Mouse (Mus musculus): ENCODE measurements around the gene Flywch1. TPM values are rescaled to one million over a fixed set of nuclear protein-coding genes. Genes with fewer than 3 reads are reported as not detected.
A peak's percentile ranks its signal among the peaks of the same experiment; 100 is the strongest.

The Flywch1 gene
- polyA plus RNA-seq, 1 experiment, result 33.6 TPM

GRCm38 (mm10) chr17:23738836-23739201 lies 32.6 kb downstream of the Flywch1 start:
- H3K4me1 ChIP-seq (replicated peaks; ENCODE audit: control insufficient read depth, insufficient read depth, low read length), result peaks cover 21% of the 10 kb centered on the region
- peaks cover 24% of the 10 kb centered on the region for H3K27me3 ChIP-seq (ENCODE audit: control insufficient read depth, insufficient read depth, low read length)
- no peaks in the 10 kb centered on the region for H3K36me3 ChIP-seq (ENCODE audit: control insufficient read depth, insufficient read depth, low read length)
- 81% methylated on average over 2 of the region's 2 CpGs for WGBS
- DNase-seq, result no peak
- no peak overlapping the region for H3K27ac ChIP-seq (ENCODE audit: control insufficient read depth, insufficient read depth, low read length)
- no peak overlapping the region for H3K4me3 ChIP-seq (ENCODE audit: control insufficient read depth, insufficient read depth, low read length)
- TF ChIP-seq POLR2A (IDR thresholded peaks at IDR 0.05; ENCODE audit: control insufficient read depth, extremely low read depth, insufficient read depth, low read length, poor library complexity) (no peak), CTCF (IDR thresholded peaks at IDR 0.05; ENCODE audit: borderline replicate concordance, control insufficient read depth, extremely low read depth, insufficient read depth, low read length, poor library complexity) (no peak)

GRCm38 (mm10) chr17:23737493-23738445 lies 33.6 kb downstream of the Flywch1 start:
- no peak overlapping the region for H3K27ac ChIP-seq (ENCODE audit: control insufficient read depth, insufficient read depth, low read length)
- no peak for TF ChIP-seq POLR2A (IDR thresholded peaks at IDR 0.05; ENCODE audit: control insufficient read depth, extremely low read depth, insufficient read depth, low read length, poor library complexity)
- no peak for TF ChIP-seq CTCF (IDR thresholded peaks at IDR 0.05; ENCODE audit: borderline replicate concordance, control insufficient read depth, extremely low read depth, insufficient read depth, low read length, poor library complexity)
- H3K36me3 ChIP-seq (ENCODE audit: control insufficient read depth, insufficient read depth, low read length), result no peaks in the 10 kb centered on the region
- H3K4me3 ChIP-seq (ENCODE audit: control insufficient read depth, insufficient read depth, low read length), result no peak overlapping the region
- DNase-seq, result no peak
- peaks cover 21% of the 10 kb centered on the region for H3K4me1 ChIP-seq (replicated peaks; ENCODE audit: control insufficient read depth, insufficient read depth, low read length)
- 89% methylated on average over 15 of the region's 15 CpGs for WGBS
- H3K27me3 ChIP-seq (ENCODE audit: control insufficient read depth, insufficient read depth, low read length), result peaks cover 18% of the 10 kb centered on the region

DNA sequence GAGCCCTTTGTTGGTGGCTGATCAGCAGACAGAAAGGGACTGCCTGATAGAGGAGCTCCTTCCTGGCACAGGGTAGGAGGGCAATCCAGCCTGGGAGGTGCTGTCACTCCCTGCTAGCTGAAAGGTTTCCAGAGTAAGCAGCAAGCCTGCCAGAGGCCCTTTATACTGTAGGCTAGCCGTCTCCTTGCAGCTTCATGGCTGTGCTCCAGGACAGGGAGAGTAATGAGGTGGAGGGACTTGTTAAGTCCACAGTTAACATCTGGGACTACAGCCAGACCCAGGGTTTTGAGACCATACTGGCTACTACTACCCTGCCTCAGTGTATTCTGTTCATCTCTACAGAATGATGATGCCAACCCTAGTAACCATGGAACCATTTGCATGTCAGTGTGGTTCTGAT lies 37.1 kb downstream of the Flywch1 start:
- H3K4me1 ChIP-seq (replicated peaks; ENCODE audit: control insufficient read depth, insufficient read depth, low read length), result peaks cover under 1% of the 10 kb centered on the region; the same call in 1 of the 2 replicates
- DNase-seq, result no peak
- H3K4me3 ChIP-seq (ENCODE audit: control insufficient read depth, insufficient read depth, low read length), result no peak overlapping the region
- H3K36me3 ChIP-seq (ENCODE audit: control insufficient read depth, insufficient read depth, low read length), result no peaks in the 10 kb centered on the region
- no peak for TF ChIP-seq POLR2A (IDR thresholded peaks at IDR 0.05; ENCODE audit: control insufficient read depth, extremely low read depth, insufficient read depth, low read length, poor library complexity)
- TF ChIP-seq CTCF (IDR thresholded peaks at IDR 0.05; ENCODE audit: borderline replicate concordance, control insufficient read depth, extremely low read depth, insufficient read depth, low read length, poor library complexity), result no peak
- peaks cover 3% of the 10 kb centered on the region; the same call in 1 of the 2 replicates for H3K27me3 ChIP-seq (ENCODE audit: control insufficient read depth, insufficient read depth, low read length)
- H3K27ac ChIP-seq (ENCODE audit: control insufficient read depth, insufficient read depth, low read length), result no peak overlapping the region
- WGBS, result 93% methylated on average over 1 of the region's 1 CpGs

DNA sequence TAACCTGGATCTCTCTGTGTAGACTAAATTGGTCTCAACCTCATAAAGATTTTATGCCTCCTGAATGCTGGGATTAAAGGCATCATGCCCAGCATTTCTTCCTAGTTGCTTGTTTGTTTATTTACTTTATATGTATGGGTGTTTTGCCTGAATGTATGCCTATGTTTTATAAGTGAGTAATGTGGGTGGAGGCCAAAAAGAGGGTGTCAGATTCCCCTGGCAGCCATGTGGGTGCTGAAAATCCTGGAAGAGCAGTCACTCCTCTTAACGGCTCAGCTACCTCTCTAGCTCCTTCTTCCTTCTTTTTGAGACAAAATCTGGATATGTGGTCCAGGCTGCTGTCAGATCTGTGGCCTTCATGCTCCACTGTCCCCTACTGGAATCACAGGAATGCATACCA lies 41.0 kb downstream of the Flywch1 start:
- H3K36me3 ChIP-seq (ENCODE audit: control insufficient read depth, insufficient read depth, low read length), result no peaks in the 10 kb centered on the region
- peaks cover 9% of the 10 kb centered on the region; the same call in 1 of the 2 replicates for H3K4me1 ChIP-seq (replicated peaks; ENCODE audit: control insufficient read depth, insufficient read depth, low read length)
- H3K27me3 ChIP-seq (ENCODE audit: control insufficient read depth, insufficient read depth, low read length), result peaks cover 2% of the 10 kb centered on the region; the same call in 1 of the 2 replicates
- H3K27ac ChIP-seq (ENCODE audit: control insufficient read depth, insufficient read depth, low read length), result no peak overlapping the region
- WGBS, result 79% methylated on average over 1 of the region's 1 CpGs
- no peak for DNase-seq
- TF ChIP-seq POLR2A (IDR thresholded peaks at IDR 0.05; ENCODE audit: control insufficient read depth, extremely low read depth, insufficient read depth, low read length, poor library complexity) (no peak), CTCF (IDR thresholded peaks at IDR 0.05; ENCODE audit: borderline replicate concordance, control insufficient read depth, extremely low read depth, insufficient read depth, low read length, poor library complexity) (no peak)
- H3K4me3 ChIP-seq (ENCODE audit: control insufficient read depth, insufficient read depth, low read length), result no peak overlapping the region

- peaks cover 2% of the 10 kb centered on the region; the same call in 1 of the 2 replicates for H3K27me3 ChIP-seq (ENCODE audit: control insufficient read depth, insufficient read depth, low read length)
- H3K4me3 ChIP-seq (ENCODE audit: control insufficient read depth, insufficient read depth, low read length), result peak overlapping the region; percentile 73
- DNase-seq, result no peak
- peaks cover 11% of the 10 kb centered on the region; the same call in 1 of the 2 replicates for H3K4me1 ChIP-seq (replicated peaks; ENCODE audit: control insufficient read depth, insufficient read depth, low read length)
- H3K36me3 ChIP-seq (ENCODE audit: control insufficient read depth, insufficient read depth, low read length), result no peaks in the 10 kb centered on the region
- WGBS, result 2% methylated on average over 20 of the region's 20 CpGs
- H3K27ac ChIP-seq (ENCODE audit: control insufficient read depth, insufficient read depth, low read length), result no peak overlapping the region
- TF ChIP-seq CTCF (IDR thresholded peaks at IDR 0.05; ENCODE audit: borderline replicate concordance, control insufficient read depth, extremely low read depth, insufficient read depth, low read length, poor library complexity) (no peak), POLR2A (IDR thresholded peaks at IDR 0.05; ENCODE audit: control insufficient read depth, extremely low read depth, insufficient read depth, low read length, poor library complexity) (no peak)
Observed at GRCm38 (mm10) chr17:23726758-23727142, 44.7 kb downstream of the Flywch1 start.

- DNase-seq, result peak; percentile 96
- Histone ChIP-seq H3K36me3 (ENCODE audit: control insufficient read depth, insufficient read depth, low read length) (no peaks in the 10 kb centered on the region), H3K27ac (ENCODE audit: control insufficient read depth, insufficient read depth, low read length) (peak within 1 kb of the TSS; percentile 12; the same call in 1 of the 2 replicates), H3K4me1 (replicated peaks; ENCODE audit: control insufficient read depth, insufficient read depth, low read length) (peaks cover 11% of the 10 kb centered on the region; the same call in 1 of the 2 replicates), H3K27me3 (ENCODE audit: control insufficient read depth, insufficient read depth, low read length) (no peaks in the 10 kb centered on the region), H3K4me3 (ENCODE audit: control insufficient read depth, insufficient read depth, low read length) (peak within 1 kb of the TSS; percentile 73)
- 2% methylated on average over 73 of the region's 73 CpGs for WGBS
- TF ChIP-seq CTCF (IDR thresholded peaks at IDR 0.05; ENCODE audit: borderline replicate concordance, control insufficient read depth, extremely low read depth, insufficient read depth, low read length, poor library complexity) (peak; percentile 46; the same call in 1 of the 2 replicates), POLR2A (IDR thresholded peaks at IDR 0.05; ENCODE audit: control insufficient read depth, extremely low read depth, insufficient read depth, low read length, poor library complexity) (peak; percentile 73)
Observed at GRCm38 (mm10) chr17:23725999-23726757, 45.2 kb downstream of the Flywch1 start, which contains the start of gene Pkmyt1. Pkmyt1 (plus strand) TSS chr17:23726336.

Measured in thymus, adult 2 months (tissue).